Mouse (Mus musculus) splenic B cell, adult 2 months (primary cell): Measurements from ENCODE around the gene Urgcp.
"Not testable (repeated sequence)": the region's sequence is repeated elsewhere in the genome, so short reads cannot be mapped to it uniquely, and the experiment has no call there.

Experiments used
- DNase-seq: peaks from one replicate; pipeline ENCODE4 v3.0.0-alpha.2; 2011; ENCODE audit warnings: low read depth, low spot score
- H3K27me3 ChIP-seq: 2 replicates; pipeline ENCODE4 v1.6.1; 2012; ENCODE audit warnings: mild to moderate bottlenecking, low read length, moderate library complexity, mixed read lengths; ENCODE audit not compliant: control insufficient read depth, poor library complexity, insufficient read depth, severe bottlenecking
- H3K36me3 ChIP-seq: 2 replicates; pipeline ENCODE4 v1.6.1; 2012; ENCODE audit warnings: mild to moderate bottlenecking, low read length, moderate library complexity, mixed read lengths; ENCODE audit not compliant: control insufficient read depth, poor library complexity, insufficient read depth, severe bottlenecking

Gene Urgcp

DNA sequence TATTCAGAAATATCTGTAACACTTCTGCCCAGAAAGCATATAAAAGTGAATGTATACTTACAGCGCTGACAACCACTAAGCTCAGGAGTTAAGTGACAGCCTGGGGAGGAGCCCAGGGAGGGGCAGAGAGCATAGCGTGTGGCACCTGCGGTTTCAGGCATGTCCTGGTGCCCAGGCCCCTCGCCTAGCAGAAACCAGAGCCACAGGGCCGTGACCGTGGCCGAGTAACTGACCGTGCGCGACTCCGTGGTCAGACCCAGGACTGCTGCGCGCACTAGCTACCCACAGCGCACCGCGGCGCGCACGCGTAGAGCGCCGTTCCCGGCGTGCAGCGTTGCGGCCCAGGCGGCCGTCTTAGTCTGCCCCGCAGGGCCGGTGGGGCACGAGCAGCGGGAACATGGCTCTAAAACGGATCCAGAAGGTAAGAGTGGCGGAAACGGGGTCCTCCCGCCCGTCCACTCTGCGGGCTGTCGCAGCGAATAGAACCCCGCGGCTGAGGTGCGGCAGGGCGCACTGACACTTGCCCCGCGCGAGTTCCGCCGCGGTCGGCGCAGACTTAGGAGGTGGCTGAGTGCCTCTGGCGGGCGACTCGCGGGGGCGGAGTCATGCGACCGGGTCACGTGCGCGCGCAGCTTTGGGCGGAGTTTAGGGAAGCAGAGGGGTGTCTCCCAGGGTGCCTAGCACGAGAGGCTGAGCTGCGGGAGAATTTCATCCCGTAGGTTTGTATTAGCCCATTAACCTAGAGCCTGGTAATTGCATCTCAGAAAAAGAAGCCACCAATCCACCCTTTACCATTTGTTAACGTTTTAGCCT is at the start of gene Urgcp:
Gene Urgcp, minus strand, starts transcription at position 557 of the 813 bp plus-strand sequence.
- peak; percentile 98 for DNase-seq
- H3K36me3 ChIP-seq, result 0 out of 2 replicates have a peak, but pooled peaks cover 2% of the 10 kb centered on the region

DNA sequence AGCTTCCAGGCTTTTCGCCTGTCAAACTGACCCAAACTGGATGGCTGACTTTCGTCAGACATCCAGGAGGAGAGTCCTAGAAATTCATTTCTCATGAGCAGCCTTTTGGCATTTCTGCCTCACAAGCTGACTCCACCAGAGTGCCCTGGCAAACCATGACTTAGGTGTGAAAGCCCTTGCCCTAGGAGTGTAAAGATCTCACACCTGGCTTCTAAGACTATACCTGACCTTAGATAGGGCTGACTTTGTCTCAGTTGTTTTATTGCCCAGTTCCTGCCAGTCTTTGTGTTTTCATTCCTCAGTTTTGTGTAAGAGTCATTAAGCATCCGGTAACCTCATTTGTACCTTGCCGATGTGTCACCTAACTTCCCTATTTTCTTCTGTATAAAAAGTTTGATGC is 47.3 kb upstream of the Urgcp start:
- not testable (repeated sequence) for DNase-seq, H3K36me3 ChIP-seq, H3K27me3 ChIP-seq

More for the DNA sequence above, at the start of gene Urgcp:
- H3K27me3 ChIP-seq, result no peaks in the 10 kb centered on the region

GRCm38 (mm10) chr11:5807956-5808355 is 45.8 kb upstream of the Urgcp start:
- DNase-seq, result no peak
- no peaks in the 10 kb centered on the region for H3K36me3 ChIP-seq
- H3K27me3 ChIP-seq, result no peaks in the 10 kb centered on the region

- H3K36me3 ChIP-seq, result no peaks in the 10 kb centered on the region
- H3K27me3 ChIP-seq, result no peaks in the 10 kb centered on the region
- no peak for DNase-seq
Observed at GRCm38 (mm10) chr11:5805711-5806110, 43.5 kb upstream of the Urgcp start.

GRCm38 (mm10) chr11:5804174-5804573 is 42.0 kb upstream of the Urgcp start:
- no peak for DNase-seq
- Histone ChIP-seq H3K36me3 (peaks cover 4% of the 10 kb centered on the region), H3K27me3 (no peaks in the 10 kb centered on the region)

- no peak for DNase-seq
- Histone ChIP-seq H3K36me3 (peaks cover 7% of the 10 kb centered on the region), H3K27me3 (no peaks in the 10 kb centered on the region)
Observed at GRCm38 (mm10) chr11:5803551-5803981, 41.4 kb upstream of the Urgcp start, which contains the start of gene Pgam2. Gene Pgam2 (minus strand): TSS chr11:5803733.

DNA sequence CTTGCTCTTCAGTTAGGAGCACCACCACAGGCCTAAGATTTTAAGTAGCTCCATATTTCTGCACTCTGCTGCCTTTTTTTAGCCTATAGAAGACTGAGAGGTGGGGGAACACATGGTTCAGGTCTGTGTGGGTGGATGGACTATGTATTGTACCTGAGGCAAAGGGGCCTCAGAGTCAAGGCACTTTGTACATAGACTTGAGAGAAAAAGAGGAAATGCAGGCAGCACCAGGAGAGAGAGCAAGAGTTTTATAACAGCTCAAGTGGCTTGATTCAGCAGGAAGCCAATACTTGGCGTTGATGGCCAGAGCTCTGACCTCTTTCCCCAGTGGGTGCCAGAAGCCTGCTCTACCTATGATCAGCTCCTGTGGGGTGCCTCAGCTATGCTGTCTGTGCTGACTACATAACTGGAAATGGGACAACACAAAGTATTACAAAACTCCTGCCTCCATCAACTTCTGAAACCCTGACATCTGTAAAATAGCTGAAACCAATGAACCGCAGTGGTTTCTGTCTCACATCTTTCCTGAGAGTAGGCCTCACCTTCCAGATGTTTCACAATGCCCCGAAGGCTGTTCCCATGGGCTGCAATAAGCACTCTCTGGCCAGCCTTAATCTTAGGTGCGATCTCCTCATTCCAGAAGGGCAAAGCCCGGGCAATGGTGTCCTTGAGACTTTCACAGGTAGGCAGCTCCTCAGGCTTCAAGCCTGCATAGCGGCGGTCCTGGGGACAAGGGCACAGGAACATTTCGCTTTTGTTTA is 40.5 kb upstream of the Urgcp start:
- DNase-seq, result no peak
- peaks cover 9% of the 10 kb centered on the region for H3K36me3 ChIP-seq
- H3K27me3 ChIP-seq, result no peaks in the 10 kb centered on the region

DNA sequence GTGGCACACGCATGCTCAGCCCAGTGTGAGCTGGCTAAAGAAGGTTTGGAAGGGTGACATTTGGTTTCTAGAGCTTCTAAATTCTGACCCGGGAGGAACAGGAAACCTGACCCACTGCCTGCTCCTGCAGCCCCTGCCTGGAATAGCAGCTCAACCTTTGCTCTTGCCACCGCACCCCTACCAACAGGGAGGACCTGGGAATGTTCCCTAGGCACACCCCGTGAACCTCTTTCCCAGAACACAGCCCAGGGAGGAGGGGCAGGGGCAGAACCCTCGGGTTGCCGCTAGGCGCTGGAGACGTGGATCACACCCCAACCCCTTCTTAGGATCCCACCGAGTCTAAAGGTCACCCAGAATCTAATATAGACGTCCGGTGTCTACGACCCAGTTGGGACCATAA is 39.8 kb upstream of the Urgcp start:
- Histone ChIP-seq H3K36me3 (peaks cover 13% of the 10 kb centered on the region), H3K27me3 (no peaks in the 10 kb centered on the region)
- no peak for DNase-seq

DNA sequence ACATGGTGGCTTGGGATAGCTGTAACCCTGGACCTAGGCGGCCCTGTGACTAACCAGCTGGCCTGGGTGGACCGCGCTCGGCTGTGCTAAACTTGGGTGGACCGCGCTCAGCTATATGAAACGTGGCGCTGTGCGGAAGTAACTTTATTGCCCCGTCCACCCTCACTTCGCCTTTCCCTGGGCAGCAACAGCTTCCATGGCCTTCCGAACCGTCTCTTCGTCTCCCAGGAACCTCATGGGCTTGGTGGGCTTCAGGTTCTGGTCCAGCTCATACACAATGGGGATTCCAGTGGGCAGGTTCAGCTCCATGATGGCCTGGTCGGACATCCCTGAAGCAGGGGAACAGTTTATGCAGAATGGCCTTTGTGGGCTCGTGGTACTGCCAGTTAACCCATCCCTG is 39.3 kb upstream of the Urgcp start:
- Histone ChIP-seq H3K27me3 (no peaks in the 10 kb centered on the region), H3K36me3 (peaks cover 16% of the 10 kb centered on the region)
- DNase-seq, result no peak

GRCm38 (mm10) chr11:5799621-5800490 is 37.7 kb upstream of the Urgcp start:
- Histone ChIP-seq H3K27me3 (no peaks in the 10 kb centered on the region), H3K36me3 (peaks cover 27% of the 10 kb centered on the region)
- DNase-seq, result no peak

- no peak for DNase-seq
- Histone ChIP-seq H3K27me3 (no peaks in the 10 kb centered on the region), H3K36me3 (peaks cover 34% of the 10 kb centered on the region)
Observed at GRCm38 (mm10) chr11:5797928-5798327, 35.8 kb upstream of the Urgcp start.

DNA sequence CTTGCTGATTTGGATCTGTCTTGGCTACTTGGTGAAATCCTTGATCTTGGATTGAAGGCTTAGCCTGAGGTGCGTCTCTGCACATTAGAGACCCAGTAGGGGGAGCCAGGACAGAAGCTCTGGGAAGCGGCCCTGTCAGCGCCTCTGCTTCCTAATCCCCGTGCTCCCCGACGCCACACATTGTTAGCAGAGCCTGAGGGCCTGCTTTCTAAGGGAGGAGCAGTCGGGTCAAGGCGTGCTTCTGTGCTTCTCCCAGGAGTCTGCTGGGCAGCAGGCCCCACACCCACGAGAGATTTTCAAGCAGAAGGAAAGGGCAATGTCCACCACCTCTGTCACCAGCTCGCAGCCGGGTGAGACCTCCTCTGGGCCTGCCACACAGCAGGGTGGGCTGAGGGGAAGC is 35.2 kb upstream of the Urgcp start:
- Histone ChIP-seq H3K27me3 (no peaks in the 10 kb centered on the region), H3K36me3 (peaks cover 34% of the 10 kb centered on the region)
- no peak for DNase-seq

DNA sequence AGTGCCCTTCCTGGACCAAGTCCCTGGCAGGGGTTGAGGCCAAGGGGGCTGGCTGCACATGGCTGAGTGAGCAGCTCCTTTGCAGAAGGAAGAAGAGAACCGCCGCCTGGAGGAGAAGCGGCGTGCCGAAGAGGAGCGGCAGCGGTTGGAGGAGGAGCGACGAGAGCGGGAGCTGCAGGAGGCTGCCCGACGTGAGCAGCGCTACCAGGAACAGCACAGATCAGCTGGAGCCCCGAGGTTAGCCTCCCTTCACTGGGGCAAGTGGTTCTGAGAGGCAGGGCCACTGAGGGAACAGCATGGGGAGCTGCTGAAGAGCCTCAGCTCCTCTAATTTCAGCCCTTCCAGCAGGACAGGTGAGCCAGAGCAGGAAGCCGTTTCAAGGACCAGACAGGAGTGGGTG is 34.8 kb upstream of the Urgcp start:
- no peak for DNase-seq

DNA sequence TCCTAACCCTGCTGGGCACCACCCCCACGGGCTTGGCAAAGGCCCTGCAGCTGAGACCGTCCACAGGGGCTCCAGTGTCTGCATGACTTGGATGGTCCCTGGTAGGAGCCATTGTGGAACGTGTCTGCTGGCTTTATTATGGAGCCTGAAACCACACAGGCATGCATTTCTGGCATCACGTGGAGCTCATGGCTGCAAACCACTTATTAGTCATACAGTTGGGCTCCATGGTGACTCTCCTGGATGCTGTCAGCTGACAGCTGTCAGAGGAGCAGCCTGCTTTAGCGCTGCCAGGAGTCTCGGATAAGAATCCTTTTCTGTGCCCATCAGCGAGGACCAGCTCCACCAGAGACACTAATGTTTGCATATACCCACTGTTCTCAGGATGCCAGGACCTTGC is 33.5 kb upstream of the Urgcp start:
- H3K36me3 ChIP-seq, result peaks cover 40% of the 10 kb centered on the region
- DNase-seq, result no peak
- H3K27me3 ChIP-seq, result no peaks in the 10 kb centered on the region

More for the DNA sequence above, 34.8 kb upstream of the Urgcp start:
- no peaks in the 10 kb centered on the region for H3K27me3 ChIP-seq
- H3K36me3 ChIP-seq, result peaks cover 39% of the 10 kb centered on the region
